ENCODE assay signal across 9 mouse cellular contexts in genomic region chr9:86583740-86584139, GRCm38 (mm10). TPM values are rescaled to one million over a fixed set of nuclear protein-coding genes. Genes with fewer than 3 reads are reported as not detected.
DNase-seq lines count a peak whose midpoint lies in the region; TF ChIP-seq lines count a peak whose summit lies in the region.
"Had no signal": no experiment of that assay in that cellular context is flagged by ENCODE, and none has a peak within 500 bp of the region (broad histone marks: within the 10 kb centered on the region; RNA-seq: fewer than 3 reads in every experiment).

No protein-coding gene starts in this region.

- intact Hi-C loops in gastrocnemius, postnatal 14 days (cut with DNase I; ENCODE audit: low total_unique reads), result no loop called here

- no peak overlapping the region for H3K9ac ChIP-seq in liver, adult 2 months (ENCODE audit: low read depth, low read length)
- H3K9ac ChIP-seq: embryonic facial prominence, embryonic 15.5 days had no signal

- H3K27ac ChIP-seq in cortical plate, adult 2 months (ENCODE audit: insufficient read depth, low read length), result no peak overlapping the region
- no peak overlapping the region for H3K27ac ChIP-seq in liver, adult 2 months (replicated peaks; ENCODE audit: insufficient read depth, low read depth, low read length)
- H3K27ac ChIP-seq: embryonic facial prominence, embryonic 15.5 days had no signal

- DNase-seq in A20 (ENCODE audit: low read depth, low spot score) (peak; percentile 76), adipocyte (ENCODE audit: low spot score) (peak; percentile 74)
- DNase-seq in gastrocnemius, postnatal 14 days, result peak; percentile 62
- peak; percentile 74 for DNase-seq in kidney, adult 9 months
- DNase-seq in liver, adult 2 months (ENCODE audit: extremely low read depth, low read depth, low spot score), result peak; percentile 47
- peak; percentile 58 to 71 for DNase-seq in natural killer cell, adult 2 months (ENCODE audit: low spot score in 2 of 2)
- DNase-seq in spleen, postnatal 4 days (ENCODE audit: low spot score in 2 of 2), result peak; percentile 60 to 85

- no peak for TF ChIP-seq POLR2A in cortical plate, adult 2 months (IDR thresholded peaks at IDR 0.05; ENCODE audit: extremely low read depth, insufficient read depth, low read length)
- no peak for TF ChIP-seq POLR2A in liver, adult 2 months (IDR thresholded peaks at IDR 0.05; ENCODE audit: extremely low read depth, insufficient read depth, low read length)

- WGBS in liver, adult 2 months, result 62% methylated on average over 3 of the region's 3 CpGs

- TF ChIP-seq CTCF in cortical plate, adult 2 months (IDR thresholded peaks at IDR 0.05; ENCODE audit: extremely low read depth, insufficient read depth, low read length), result peak; percentile 90
- peak; percentile 82 for TF ChIP-seq CTCF in liver, adult 2 months (IDR thresholded peaks at IDR 0.05; ENCODE audit: low read depth, low read length)

- no peaks in the 10 kb centered on the region for H3K27me3 ChIP-seq in liver, adult 2 months (ENCODE audit: control insufficient read depth, insufficient read depth, low read length)
- H3K27me3 ChIP-seq: embryonic facial prominence, embryonic 15.5 days had no signal

- no peaks in the 10 kb centered on the region for H3K79me2 ChIP-seq in liver, adult 2 months (ENCODE audit: control insufficient read depth, insufficient read depth, low read length)

- no peaks in the 10 kb centered on the region for H3K4me1 ChIP-seq in cortical plate, adult 2 months (ENCODE audit: control insufficient read depth, insufficient read depth, low read length)
- H3K4me1 ChIP-seq in liver, adult 2 months (ENCODE audit: control insufficient read depth, insufficient read depth, low read length), result no peaks in the 10 kb centered on the region

- H3K4me3 ChIP-seq in cortical plate, adult 2 months (ENCODE audit: insufficient read depth, low read length), result no peak overlapping the region
- no peak overlapping the region for H3K4me3 ChIP-seq in liver, adult 2 months (ENCODE audit: insufficient read depth, low read depth, low read length)
- H3K4me3 ChIP-seq: embryonic facial prominence, embryonic 15.5 days had no signal

- peaks cover 54% of the 10 kb centered on the region for H3K36me3 ChIP-seq in liver, adult 2 months (ENCODE audit: control insufficient read depth, insufficient read depth, low read length)
- H3K36me3 ChIP-seq: embryonic facial prominence, embryonic 15.5 days had no signal

RNA-seq across cellular contexts. Expression of gene Rwdd2a, which starts 11.9 kb away (rescaled TPM):
- 24.2 and 26.1 TPM in 2 replicates for polyA plus RNA-seq in cortical plate, adult 2 months (2012; rRNA removed)
- under 1 TPM; 0.55 to 0.59 TPM for total RNA-seq in gastrocnemius, postnatal 14 days (2021)
- 0.20 TPM in 1 of 2 replicates, not detected in the other for total RNA-seq in liver, adult 2 months (2014; rRNA removed)
- polyA plus RNA-seq in liver, adult 2 months (2012; rRNA removed), result 0.11 TPM in 1 of 2 replicates, not detected in the other

RNA-seq across cellular contexts. Expression of gene Pgm3, which starts 12.1 kb away (rescaled TPM):
- polyA plus RNA-seq in cortical plate, adult 2 months (2012; rRNA removed), result 9.9 and 10.8 TPM in 2 replicates
- total RNA-seq in gastrocnemius, postnatal 14 days (2021), result 1 to 10 TPM; 5.7 to 6.4 TPM
- total RNA-seq in liver, adult 2 months (2014; rRNA removed), result 13.3 and 16.5 TPM in 2 replicates
- polyA plus RNA-seq in liver, adult 2 months (2012; rRNA removed), result 3.7 TPM in 2 replicates
